Comparison of ENCODE assay signal across 13 mouse cellular contexts in genomic region chr1:57884867-57885266, GRCm38 (mm10).
A peak's percentile ranks its signal among the peaks of the same experiment; 100 is the strongest.
DNase-seq lines count a peak whose midpoint lies in the region; ATAC-seq lines count a peak whose summit lies in the region.
"Had no signal": no experiment of that assay in that cellular context is flagged by ENCODE, and none has a peak within 500 bp of the region (broad histone marks: within the 10 kb centered on the region; RNA-seq: fewer than 3 reads in every experiment).

No protein-coding gene starts in this region.

- no peak overlapping the region for H3K27ac ChIP-seq in embryonic facial prominence, embryonic 12.5 days
- H3K27ac ChIP-seq in embryonic facial prominence, embryonic 10.5 days (replicated peaks), result no peak overlapping the region
- no peak overlapping the region for H3K27ac ChIP-seq in hindbrain, embryonic 14.5 days
- no peak overlapping the region for H3K27ac ChIP-seq in hindbrain, embryonic 13.5 days
- H3K27ac ChIP-seq: liver, embryonic 13.5 days had no signal

- no peaks in the 10 kb centered on the region for H3K9me3 ChIP-seq in embryonic facial prominence, embryonic 12.5 days
- H3K9me3 ChIP-seq in embryonic facial prominence, embryonic 10.5 days, result no peaks in the 10 kb centered on the region
- H3K9me3 ChIP-seq in hindbrain, embryonic 14.5 days (ENCODE audit: control insufficient read depth, low read length), result no peaks in the 10 kb centered on the region
- no peaks in the 10 kb centered on the region for H3K9me3 ChIP-seq in hindbrain, embryonic 13.5 days
- H3K9me3 ChIP-seq: liver, embryonic 13.5 days had no signal

- WGBS in embryonic facial prominence, embryonic 12.5 days, result 72% methylated on average over 2 of the region's 2 CpGs
- WGBS in embryonic facial prominence, embryonic 10.5 days, result 75% methylated on average over 2 of the region's 2 CpGs
- 56% methylated on average over 2 of the region's 2 CpGs for WGBS in hindbrain, embryonic 14.5 days
- 79% methylated on average over 2 of the region's 2 CpGs for WGBS in hindbrain, embryonic 13.5 days

- DNase-seq in embryonic facial prominence, embryonic 10.5 days (ENCODE audit: low spot score), result no peak
- no peak for DNase-seq in hindbrain, embryonic 14.5 days (ENCODE audit: low spot score)
- DNase-seq in NIH3T3 (ENCODE audit: low read depth), result peak; percentile 19
- peak; percentile 8 for DNase-seq in heart, postnatal 25 days (ENCODE audit: low spot score)
- DNase-seq in thymus, postnatal 25 days, result no peak
- DNase-seq in c-Kit-positive CD71-positive TER-119-positive erythroid progenitor cells, embryonic 14.5 days (ENCODE audit: low spot score), result no peak
- DNase-seq: kidney, adult 11 months; liver, embryonic 13.5 days; thymus, postnatal 36 days had no signal

- no peak overlapping the region for H3K4me2 ChIP-seq in embryonic facial prominence, embryonic 12.5 days (replicated peaks)
- no peak overlapping the region for H3K4me2 ChIP-seq in hindbrain, embryonic 14.5 days (replicated peaks)
- H3K4me2 ChIP-seq in hindbrain, embryonic 13.5 days, result no peak overlapping the region
- H3K4me2 ChIP-seq: liver, embryonic 13.5 days had no signal

- peaks cover 16% of the 10 kb centered on the region; the same call in 1 of the 2 replicates for H3K36me3 ChIP-seq in embryonic facial prominence, embryonic 12.5 days
- H3K36me3 ChIP-seq in embryonic facial prominence, embryonic 10.5 days (replicated peaks), result 0 out of 2 replicates have a peak, but pooled peaks cover 3% of the 10 kb centered on the region
- peaks cover 27% of the 10 kb centered on the region for H3K36me3 ChIP-seq in hindbrain, embryonic 14.5 days (replicated peaks; ENCODE audit: control insufficient read depth, insufficient read depth)
- peaks cover 20% of the 10 kb centered on the region for H3K36me3 ChIP-seq in hindbrain, embryonic 13.5 days
- H3K36me3 ChIP-seq: liver, embryonic 13.5 days had no signal

- no peaks in the 10 kb centered on the region for H3K4me1 ChIP-seq in embryonic facial prominence, embryonic 12.5 days
- H3K4me1 ChIP-seq in embryonic facial prominence, embryonic 10.5 days, result no peaks in the 10 kb centered on the region
- H3K4me1 ChIP-seq in hindbrain, embryonic 14.5 days (replicated peaks; ENCODE audit: control insufficient read depth, insufficient read depth, low read length), result no peaks in the 10 kb centered on the region
- no peaks in the 10 kb centered on the region for H3K4me1 ChIP-seq in hindbrain, embryonic 13.5 days (replicated peaks)
- H3K4me1 ChIP-seq: liver, embryonic 13.5 days had no signal

- H3K27me3 ChIP-seq in embryonic facial prominence, embryonic 12.5 days, result no peaks in the 10 kb centered on the region
- no peaks in the 10 kb centered on the region for H3K27me3 ChIP-seq in embryonic facial prominence, embryonic 10.5 days (replicated peaks; ENCODE audit: low read depth, poor library complexity, severe bottlenecking)
- H3K27me3 ChIP-seq in hindbrain, embryonic 14.5 days (ENCODE audit: control insufficient read depth, insufficient read depth, low read length), result no peaks in the 10 kb centered on the region
- H3K27me3 ChIP-seq in hindbrain, embryonic 13.5 days, result no peaks in the 10 kb centered on the region
- H3K27me3 ChIP-seq: liver, embryonic 13.5 days had no signal

- peak; percentile 22; the same call in 1 of the 2 replicates for ATAC-seq in embryonic facial prominence, embryonic 12.5 days (ENCODE audit: insufficient number of reproducible peaks, insufficient read depth, low FRiP score, low TSS enrichment)
- ATAC-seq in hindbrain, embryonic 14.5 days (ENCODE audit: low FRiP score), result 0 out of 2 replicates have a peak, but pooled peaks have one; percentile 40
- no peak for ATAC-seq in hindbrain, embryonic 13.5 days (ENCODE audit: low FRiP score)
- ATAC-seq: activated CD4-positive, CD25-positive, alpha-beta regulatory T cell, adult 4 months had no signal

- H3K4me3 ChIP-seq in embryonic facial prominence, embryonic 12.5 days, result no peak overlapping the region
- H3K4me3 ChIP-seq in embryonic facial prominence, embryonic 10.5 days, result no peak overlapping the region
- no peak overlapping the region for H3K4me3 ChIP-seq in hindbrain, embryonic 14.5 days (replicated peaks; ENCODE audit: low read length)
- no peak overlapping the region for H3K4me3 ChIP-seq in hindbrain, embryonic 13.5 days
- H3K4me3 ChIP-seq: erythroblast, embryonic 14.5 days; liver, embryonic 13.5 days had no signal

- intact Hi-C loops in heart, postnatal 25 days (cut with DNase I), result no loop called here

- H3K9ac ChIP-seq in embryonic facial prominence, embryonic 12.5 days, result no peak overlapping the region
- H3K9ac ChIP-seq in hindbrain, embryonic 14.5 days, result no peak overlapping the region
- no peak overlapping the region for H3K9ac ChIP-seq in hindbrain, embryonic 13.5 days
- H3K9ac ChIP-seq: liver, embryonic 13.5 days had no signal

Comparison
In these comparisons a context has a peak if more than half of its experiments do, and no peak if none do; other contexts are left out.
1. DNase-seq: peak in NIH3T3 (single experiment) and heart, postnatal 25 days (single experiment); none in embryonic facial prominence, embryonic 10.5 days (single experiment), hindbrain, embryonic 14.5 days (single experiment), thymus, postnatal 25 days (single experiment) and c-Kit-positive CD71-positive TER-119-positive erythroid progenitor cells, embryonic 14.5 days (single experiment).